Mouse (Mus musculus) ES-E14 (cell line): ENCODE results near the gene Msl1.

ENCODE experiments used
- CHD2 ChIP-seq: IDR thresholded peaks from 2 replicates; pipeline ENCODE4 v1.6.1; 2014; ENCODE audit warnings: mild to moderate bottlenecking, low read depth, low read length, inconsistent platforms
- HCFC1 ChIP-seq: IDR thresholded peaks from 2 replicates; pipeline ENCODE4 v1.6.1; 2012; ENCODE audit warnings: low read length, inconsistent platforms, borderline replicate concordance; ENCODE audit not compliant: insufficient read depth

DNA sequence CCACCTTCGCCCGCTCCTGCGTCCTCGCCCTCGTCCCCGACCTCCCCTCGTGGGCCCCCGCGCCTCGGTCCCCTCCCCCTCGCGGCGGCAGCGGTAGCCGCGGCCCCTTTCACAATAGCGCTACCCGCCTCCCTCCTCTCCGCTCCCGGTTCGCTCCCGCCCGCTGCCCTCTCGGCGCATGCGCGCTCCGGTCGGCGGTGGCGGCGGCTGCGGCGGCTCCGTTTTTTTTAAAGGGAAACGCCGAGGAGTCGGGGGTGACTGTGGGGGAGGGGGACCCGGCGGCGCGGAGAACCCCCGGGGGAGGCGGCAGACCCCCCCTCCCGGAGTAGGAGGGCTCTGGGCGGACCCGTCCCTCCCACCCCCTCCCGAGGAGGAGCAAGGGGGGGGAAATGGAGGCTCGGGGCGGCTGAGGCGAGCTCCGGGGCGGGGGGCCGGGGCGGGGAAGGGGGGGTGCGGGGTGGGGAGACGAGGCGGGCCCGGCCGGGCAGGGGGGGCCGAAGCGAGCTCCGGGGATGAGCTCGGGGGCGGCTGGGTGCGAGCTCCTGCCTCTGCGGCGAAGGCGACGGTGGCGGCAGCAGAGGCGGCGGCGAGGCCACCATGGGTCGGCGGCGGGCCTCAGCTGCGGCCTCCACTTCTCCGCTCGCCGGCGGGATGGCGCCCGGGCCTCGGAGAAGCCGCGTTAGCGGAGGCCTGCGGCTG, at the start of gene Msl1:
- TF ChIP-seq CHD2 (no peak), HCFC1 (no peak; the same call in 1 of the 2 replicates)
